In genomic region chr3:142274451-142274850, GRCm38 (mm10) we compare ENCODE assay signal across 16 mouse cellular contexts.
DNase-seq lines count a peak whose midpoint lies in the region; ATAC-seq and TF ChIP-seq lines count a peak whose summit lies in the region.
"Had no signal": no experiment of that assay in that cellular context is flagged by ENCODE, and none has a peak within 500 bp of the region (broad histone marks: within the 10 kb centered on the region; RNA-seq: fewer than 3 reads in every experiment).

No protein-coding gene starts in this region.

- ATAC-seq in kidney, embryonic 16.5 days (ENCODE audit: low FRiP score, low TSS enrichment), result no peak
- 0 out of 2 replicates have a peak, but pooled peaks have one; percentile 40 for ATAC-seq in midbrain, embryonic 13.5 days
- ATAC-seq in midbrain, embryonic 15.5 days (replicated peaks), result no peak
- ATAC-seq: hindbrain, postnatal 0 days had no signal

- H3K4me3 ChIP-seq in kidney, adult 2 months (ENCODE audit: insufficient read depth, low read depth, low read length), result no peak overlapping the region
- no peak overlapping the region for H3K4me3 ChIP-seq in kidney, embryonic 16.5 days (ENCODE audit: low read length)
- H3K4me3 ChIP-seq in midbrain, embryonic 13.5 days (replicated peaks), result no peak overlapping the region
- H3K4me3 ChIP-seq in midbrain, embryonic 15.5 days, result no peak overlapping the region
- H3K4me3 ChIP-seq: embryonic facial prominence, embryonic 10.5 days; erythroblast, embryonic 14.5 days; layer of hippocampus, adult 2 months; limb, embryonic 13.5 days had no signal

- no peak overlapping the region for H3K4me2 ChIP-seq in kidney, embryonic 16.5 days (replicated peaks; ENCODE audit: low read depth, low read length)
- H3K4me2 ChIP-seq in midbrain, embryonic 13.5 days (replicated peaks), result no peak overlapping the region
- H3K4me2 ChIP-seq in midbrain, embryonic 15.5 days, result no peak overlapping the region
- H3K4me2 ChIP-seq: limb, embryonic 13.5 days had no signal

- H3K9ac ChIP-seq in kidney, embryonic 16.5 days (replicated peaks; ENCODE audit: low read length), result no peak overlapping the region
- no peak overlapping the region for H3K9ac ChIP-seq in midbrain, embryonic 13.5 days (replicated peaks)
- no peak overlapping the region for H3K9ac ChIP-seq in midbrain, embryonic 15.5 days
- H3K9ac ChIP-seq: limb, embryonic 13.5 days had no signal

- 63% methylated on average over 3 of the region's 3 CpGs for WGBS in kidney, adult 2 months
- 80% methylated on average over 3 of the region's 3 CpGs for WGBS in kidney, embryonic 16.5 days
- WGBS in midbrain, embryonic 13.5 days, result 93% methylated on average over 3 of the region's 3 CpGs
- WGBS in midbrain, embryonic 15.5 days, result 95% methylated on average over 3 of the region's 3 CpGs

- peak; percentile 61 for DNase-seq in kidney, adult 2 months
- DNase-seq in kidney, adult 8-10 months, result peak; percentile 27 to 40
- peak; percentile 27 for DNase-seq in yolk sac, embryonic 10.5 days (ENCODE audit: low spot score)
- no peak for DNase-seq in frontal cortex, postnatal 10 days (ENCODE audit: low spot score in 2 of 2)
- DNase-seq: cerebellum, adult 11-12 months; cerebellum, postnatal 36 days; heart, postnatal 14 days; thymus, adult 18-20 months had no signal

- H3K27ac ChIP-seq in kidney, adult 2 months (ENCODE audit: insufficient read depth, low read depth, low read length), result no peak overlapping the region
- no peak overlapping the region for H3K27ac ChIP-seq in kidney, embryonic 16.5 days (ENCODE audit: low read length)
- H3K27ac ChIP-seq in midbrain, embryonic 13.5 days, result no peak overlapping the region
- H3K27ac ChIP-seq in midbrain, embryonic 15.5 days, result no peak overlapping the region
- H3K27ac ChIP-seq: embryonic facial prominence, embryonic 10.5 days; hindbrain, postnatal 0 days; layer of hippocampus, adult 2 months; limb, embryonic 13.5 days had no signal

- no peaks in the 10 kb centered on the region for H3K27me3 ChIP-seq in kidney, adult 2 months (replicated peaks; ENCODE audit: control insufficient read depth, insufficient read depth, low read length)
- no peaks in the 10 kb centered on the region for H3K27me3 ChIP-seq in kidney, embryonic 16.5 days (ENCODE audit: insufficient read depth, low read length)
- H3K27me3 ChIP-seq in midbrain, embryonic 13.5 days, result no peaks in the 10 kb centered on the region
- H3K27me3 ChIP-seq in midbrain, embryonic 15.5 days (replicated peaks), result no peaks in the 10 kb centered on the region

- H3K9me3 ChIP-seq in kidney, embryonic 16.5 days (ENCODE audit: low read length), result no peaks in the 10 kb centered on the region
- no peaks in the 10 kb centered on the region for H3K9me3 ChIP-seq in midbrain, embryonic 13.5 days
- no peaks in the 10 kb centered on the region for H3K9me3 ChIP-seq in midbrain, embryonic 15.5 days
- H3K9me3 ChIP-seq: embryonic facial prominence, embryonic 10.5 days; limb, embryonic 13.5 days had no signal

- no peak for TF ChIP-seq CTCF in kidney, adult 2 months (conservative IDR thresholded peaks at IDR 0.05; ENCODE audit: insufficient read depth, insufficient read length, low read depth, low read length)

- no peaks in the 10 kb centered on the region for H3K4me1 ChIP-seq in kidney, adult 2 months (ENCODE audit: control insufficient read depth, insufficient read depth, low read length)
- H3K4me1 ChIP-seq in kidney, embryonic 16.5 days (ENCODE audit: insufficient read depth, low read length), result no peaks in the 10 kb centered on the region
- H3K4me1 ChIP-seq in midbrain, embryonic 13.5 days (replicated peaks), result no peaks in the 10 kb centered on the region
- no peaks in the 10 kb centered on the region for H3K4me1 ChIP-seq in midbrain, embryonic 15.5 days

- no peak for TF ChIP-seq POLR2A in kidney, adult 2 months (IDR thresholded peaks at IDR 0.05; ENCODE audit: low read depth, low read length)

- peaks cover 5% of the 10 kb centered on the region for H3K36me3 ChIP-seq in kidney, adult 2 months (ENCODE audit: control insufficient read depth, insufficient read depth, low read length)
- H3K36me3 ChIP-seq in kidney, embryonic 16.5 days (ENCODE audit: insufficient read depth, low read length), result peaks cover 20% of the 10 kb centered on the region
- no peaks in the 10 kb centered on the region for H3K36me3 ChIP-seq in midbrain, embryonic 13.5 days
- no peaks in the 10 kb centered on the region for H3K36me3 ChIP-seq in midbrain, embryonic 15.5 days (replicated peaks)
- H3K36me3 ChIP-seq: embryonic facial prominence, embryonic 10.5 days; limb, embryonic 13.5 days had no signal

Comparison
In these comparisons a context has a peak if more than half of its experiments do, and no peak if none do; other contexts are left out.
1. DNase-seq: peak in kidney, adult 2 months (single experiment), kidney, adult 8-10 months (2 of 2) and yolk sac, embryonic 10.5 days (single experiment); none in frontal cortex, postnatal 10 days (0 of 2).